Mouse (Mus musculus) fibroblast of lung, adult 2 months (primary cell): Measurements from ENCODE around the gene Coa6.
"Not testable (repeated sequence)": the region's sequence is repeated elsewhere in the genome, so short reads cannot be mapped to it uniquely, and the experiment has no call there.

Source experiments
- DNase-seq: peaks from one replicate; pipeline ENCODE4 v3.0.0-alpha.2; 2011; ENCODE audit warnings: low read depth

Gene Coa6

DNA sequence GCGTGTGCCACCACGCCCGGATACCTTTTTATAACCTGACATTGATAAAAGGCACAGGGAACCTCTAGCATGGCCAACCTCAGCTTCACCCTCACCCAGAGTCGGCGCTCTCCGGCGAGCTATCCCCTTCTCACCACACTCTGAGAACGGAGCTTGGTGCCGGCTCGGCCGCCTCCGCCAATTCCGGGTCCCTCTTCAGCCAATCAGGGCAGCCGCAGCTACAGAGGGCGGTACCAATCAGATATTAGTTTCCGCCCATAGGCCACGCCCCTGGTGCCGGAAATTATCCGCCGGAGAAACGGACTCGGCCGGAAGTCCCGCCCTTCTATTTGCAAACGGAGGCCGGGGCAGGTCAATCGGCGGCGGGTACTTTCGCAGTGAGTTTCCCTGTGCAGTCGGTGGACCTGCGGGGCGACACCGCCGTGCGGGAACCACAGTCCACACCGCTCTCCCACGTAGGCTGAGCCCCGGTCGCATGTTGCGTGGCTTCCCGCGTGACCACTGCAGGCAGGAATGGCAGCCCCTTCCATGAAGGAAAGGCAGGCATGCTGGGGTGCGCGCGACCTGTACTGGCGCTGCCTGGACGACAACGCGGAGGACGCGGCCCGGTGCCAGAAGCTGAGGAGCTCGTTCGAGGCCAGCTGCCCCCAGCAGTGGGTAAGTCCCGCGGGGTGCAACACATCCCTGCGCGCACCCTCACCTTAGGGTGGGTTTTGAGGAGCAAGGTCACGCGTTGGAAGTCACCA, at the start of gene Coa6:
TSS of gene Coa6 (plus strand) at position 342 of the 746 bp plus-strand sequence.
- peak; percentile 95 for DNase-seq

DNA sequence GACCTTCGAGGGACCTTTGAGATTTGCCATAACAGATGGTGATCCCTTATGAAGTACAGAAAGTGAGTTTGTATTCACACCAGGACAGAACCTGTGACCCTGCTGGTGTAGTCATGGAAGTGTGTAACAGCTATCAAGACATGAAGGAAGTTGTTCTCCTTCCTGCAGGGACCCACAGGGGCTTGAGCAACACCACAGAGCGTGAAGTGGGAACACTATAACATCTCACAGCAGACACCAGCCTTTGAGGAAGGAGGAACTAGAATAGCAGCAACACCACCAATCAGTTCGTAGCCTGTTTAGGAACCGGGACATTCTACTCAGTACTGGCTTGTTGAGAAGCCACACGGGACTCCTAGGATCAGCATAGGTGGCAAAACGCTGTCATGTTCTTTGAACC, 42.7 kb upstream of the Coa6 start:
- no peak for DNase-seq

DNA sequence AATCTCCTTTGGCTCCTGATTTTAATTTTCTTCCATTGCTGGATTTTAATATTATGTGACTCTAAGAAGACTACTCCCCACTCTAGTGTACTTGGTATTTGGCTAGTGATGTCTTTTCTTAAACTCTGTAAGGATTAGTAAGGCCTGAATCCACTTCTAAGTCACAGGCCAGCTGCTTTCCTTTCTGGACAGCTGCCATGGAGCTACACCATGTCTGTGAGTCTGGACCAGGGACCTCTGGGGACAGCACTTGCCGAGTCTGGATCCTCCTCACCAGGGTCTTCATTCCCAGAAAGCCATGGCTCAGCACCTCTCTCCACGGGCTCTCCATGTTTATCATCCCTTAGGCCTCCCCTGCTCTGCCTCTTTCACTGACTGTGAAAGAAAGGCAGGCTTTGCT, 42.2 kb upstream of the Coa6 start:
- no peak for DNase-seq

GRCm38 (mm10) chr8:126381299-126381698, 41.0 kb upstream of the Coa6 start:
- DNase-seq = no peak

DNA sequence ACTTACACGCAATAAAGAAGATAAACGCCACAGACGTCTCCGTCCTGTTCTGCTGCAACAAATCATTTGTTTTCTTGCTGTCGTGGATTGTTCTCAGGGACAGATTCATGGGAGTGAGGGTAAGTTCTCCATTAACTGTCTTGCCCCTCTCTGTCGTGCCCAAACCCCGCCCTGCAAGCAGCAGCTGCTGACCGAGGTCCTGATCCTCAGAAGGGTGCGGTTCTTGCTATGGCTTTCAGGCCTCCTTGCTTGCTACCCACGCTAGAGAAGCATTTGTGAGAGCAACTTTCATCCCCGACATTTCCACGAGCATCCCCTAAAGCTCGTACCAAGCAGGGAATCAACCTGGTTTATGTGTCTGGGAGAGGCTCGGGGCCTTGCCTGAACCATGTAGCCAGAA, 40.1 kb upstream of the Coa6 start:
- no peak for DNase-seq

GRCm38 (mm10) chr8:126382749-126383148, 39.6 kb upstream of the Coa6 start:
- DNase-seq = no peak

GRCm38 (mm10) chr8:126387566-126387965, 34.7 kb upstream of the Coa6 start:
- no peak for DNase-seq

GRCm38 (mm10) chr8:126391541-126391940, 30.8 kb upstream of the Coa6 start:
- peak; percentile 27 for DNase-seq

GRCm38 (mm10) chr8:126395386-126395785, 26.9 kb upstream of the Coa6 start:
- no peak for DNase-seq

DNA sequence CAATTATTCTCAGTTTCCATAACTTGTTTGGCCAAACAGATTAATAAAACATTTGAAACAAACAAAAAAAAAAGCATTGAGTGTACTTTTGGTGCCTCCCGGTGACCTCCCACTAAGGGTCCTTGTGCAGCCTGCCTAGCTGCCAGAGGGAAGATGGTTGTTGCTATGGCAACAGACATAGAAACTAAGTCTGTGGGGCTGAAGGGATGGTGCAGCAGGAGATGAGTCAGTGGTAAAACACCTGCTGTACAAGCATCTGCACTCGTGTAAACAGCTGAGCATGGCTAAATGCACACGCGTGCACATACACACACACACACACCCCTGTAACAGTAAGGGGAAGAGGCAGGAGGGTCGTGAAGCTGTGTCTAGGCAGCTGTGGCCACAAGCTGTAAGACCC, 26.4 kb upstream of the Coa6 start:
- DNase-seq = no peak

DNA sequence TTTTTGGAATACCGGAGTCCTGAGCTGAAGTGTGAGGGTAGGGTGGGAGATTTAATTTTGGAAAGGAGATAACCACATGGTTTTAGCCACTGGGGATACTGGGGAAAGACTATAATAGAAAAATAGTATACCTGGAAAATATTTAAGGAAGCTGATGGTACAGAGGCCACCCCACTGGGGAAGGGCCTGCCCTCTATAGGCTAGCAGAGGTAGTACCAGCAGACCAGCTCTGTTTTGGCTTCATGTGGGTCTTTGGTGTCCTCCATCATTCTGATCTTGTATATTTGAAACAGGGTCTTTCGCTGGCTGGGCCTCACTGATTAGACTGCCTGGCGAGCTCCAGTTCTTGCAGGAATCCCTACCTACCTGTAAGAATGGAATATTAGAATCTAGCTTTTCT, 24.0 kb upstream of the Coa6 start:
- no peak for DNase-seq

- not testable (repeated sequence) for DNase-seq
Measured at GRCm38 (mm10) chr8:126404550-126404949, 17.8 kb upstream of the Coa6 start.

DNA sequence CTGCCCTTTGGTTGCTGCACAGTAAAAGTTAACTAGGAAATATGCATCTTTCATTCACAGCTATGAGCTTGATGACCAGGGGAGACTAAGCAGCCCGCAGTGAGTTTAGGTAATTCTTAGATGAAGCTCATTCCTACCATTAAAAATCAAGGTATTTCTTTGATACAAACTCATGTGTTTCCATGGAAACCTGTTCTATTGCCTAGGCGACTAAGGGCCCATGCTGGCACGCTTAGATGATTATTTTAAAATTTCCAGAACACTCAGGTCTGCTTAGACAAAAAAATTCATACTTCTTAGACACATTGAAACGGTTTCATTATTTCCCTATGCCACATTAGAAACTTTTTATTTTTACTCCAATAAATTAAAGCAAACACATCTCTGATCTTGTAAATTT, 17.3 kb upstream of the Coa6 start:
- DNase-seq = no peak

DNA sequence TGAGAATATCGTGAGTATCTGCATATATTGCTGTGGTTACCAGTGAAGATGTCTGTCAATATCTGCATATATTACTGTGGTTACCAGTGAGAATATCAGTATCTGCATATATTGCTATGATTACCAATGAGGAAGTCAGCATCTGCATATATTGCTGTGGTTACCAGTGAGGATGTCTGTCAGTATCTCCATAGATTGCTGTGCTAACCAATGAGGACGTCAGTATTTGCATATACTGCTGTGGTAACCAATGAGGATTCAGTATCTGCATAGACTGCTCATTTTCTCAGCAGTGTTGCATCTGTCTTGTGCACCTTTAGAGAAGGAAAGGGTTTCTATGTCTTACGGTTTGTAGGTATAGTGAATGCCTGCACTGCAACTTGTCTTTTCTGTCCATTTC, 1.5 kb upstream of the Coa6 start:
- DNase-seq = no peak

DNA sequence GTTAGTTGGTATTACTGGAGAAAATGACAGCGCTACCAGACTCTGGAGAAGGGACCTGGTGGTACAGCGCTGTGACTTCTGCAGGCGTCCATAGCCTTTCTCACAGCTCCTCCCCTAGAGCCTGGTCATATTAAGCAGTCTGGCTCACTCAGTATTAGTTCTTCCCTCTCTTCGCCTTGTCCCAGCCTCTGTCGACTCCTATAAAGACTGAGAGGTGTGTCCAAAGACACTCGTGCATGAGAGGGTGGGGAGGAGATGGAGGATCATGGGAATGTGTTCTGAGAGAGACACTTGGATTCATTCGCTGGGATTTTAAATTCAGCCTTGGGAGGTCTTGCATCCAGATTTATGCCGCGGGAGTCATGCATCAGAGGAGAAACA, 595 bp downstream of the Coa6 start:
- DNase-seq = peak; percentile 17

GRCm38 (mm10) chr8:126424163-126424562, 1.8 kb downstream of the Coa6 start:
- DNase-seq = no peak

DNA sequence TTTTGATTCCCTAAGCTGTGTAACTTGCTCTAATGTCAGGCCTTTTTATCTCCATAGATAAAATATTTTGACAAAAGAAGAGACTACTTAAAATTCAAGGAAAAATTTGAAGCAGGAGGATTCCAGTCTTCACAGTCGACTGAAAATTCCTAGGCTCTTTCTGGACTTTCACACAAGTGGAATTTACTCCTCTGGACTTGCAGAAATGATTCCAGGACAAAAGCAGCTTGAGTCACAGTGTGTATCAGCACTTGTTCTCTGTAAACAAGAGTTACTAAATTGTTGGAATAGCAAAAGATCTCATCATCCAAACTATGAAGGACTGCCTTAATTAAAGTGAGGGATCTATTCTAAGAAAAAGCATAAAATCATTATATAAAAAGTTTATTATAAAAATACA, 2.6 kb downstream of the Coa6 start:
- no peak for DNase-seq

DNA sequence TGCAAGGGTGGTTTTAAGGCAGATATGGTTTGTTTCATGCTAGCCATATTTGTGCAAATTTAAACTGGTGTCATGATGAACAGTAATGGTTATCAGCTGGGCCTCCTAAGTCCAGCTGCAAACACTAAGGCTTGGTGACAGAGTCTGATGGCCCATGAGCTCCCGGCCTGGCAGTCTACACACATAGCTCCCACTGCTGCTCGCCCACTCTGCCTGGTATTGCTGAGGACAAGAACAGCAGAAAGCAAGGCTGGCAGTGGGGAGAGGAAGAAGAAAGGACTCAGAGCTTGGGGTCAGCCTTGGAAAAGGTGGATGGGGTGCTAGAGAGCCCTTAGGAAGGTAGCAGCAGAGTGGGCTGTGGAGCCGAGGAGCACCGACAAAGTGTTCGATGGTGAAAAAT, 7.3 kb downstream of the Coa6 start:
- DNase-seq = no peak

GRCm38 (mm10) chr8:126433827-126434226, 11.5 kb downstream of the Coa6 start:
- DNase-seq = no peak

GRCm38 (mm10) chr8:126438937-126439336, 16.6 kb downstream of the Coa6 start:
- DNase-seq = no peak

DNA sequence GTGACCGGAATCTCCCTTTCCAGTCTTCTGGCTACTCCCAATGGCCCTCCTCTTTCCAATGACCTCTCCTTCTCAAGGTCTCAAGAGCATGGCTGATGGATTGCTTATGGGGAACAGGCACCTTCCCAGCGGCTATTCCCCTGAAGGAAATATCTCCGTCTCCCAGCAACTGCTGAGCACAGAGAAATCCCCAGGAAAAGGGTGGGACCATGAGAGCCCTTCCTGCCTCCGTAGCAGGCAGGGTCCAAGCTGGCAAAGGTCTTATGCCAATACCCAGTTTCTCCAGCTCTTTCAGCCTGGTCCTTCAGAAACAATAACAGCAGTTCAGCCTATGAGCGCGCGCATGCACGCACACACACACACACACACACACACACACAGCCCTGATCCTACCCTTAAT, 28.8 kb downstream of the Coa6 start:
- DNase-seq = no peak

GRCm38 (mm10) chr8:126455383-126455782, 33.1 kb downstream of the Coa6 start:
- no peak for DNase-seq

DNA sequence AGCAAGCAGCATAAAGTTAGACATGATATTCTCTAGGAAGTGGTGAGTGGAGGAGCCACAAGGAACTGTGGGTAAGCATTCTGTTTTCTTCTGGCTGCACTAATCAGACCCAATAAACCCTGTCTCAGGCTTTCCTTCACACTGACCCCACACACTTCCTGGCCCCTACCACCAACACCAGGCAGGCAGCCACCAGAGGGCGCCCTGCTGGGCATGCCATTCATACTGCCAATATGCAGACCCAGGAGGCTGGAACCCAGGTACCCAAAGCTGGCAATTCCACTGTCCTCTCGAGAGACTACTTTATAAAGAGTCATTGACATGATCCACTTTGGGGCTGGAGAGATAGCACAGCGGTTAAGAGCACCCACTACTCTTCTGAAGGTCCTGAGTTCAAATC, 38.0 kb downstream of the Coa6 start:
- DNase-seq = no peak

- DNase-seq = no peak
Measured at GRCm38 (mm10) chr8:126461735-126462134, 39.4 kb downstream of the Coa6 start.
